Mouse (Mus musculus): ENCODE data around the gene Ccdc60.

DNA sequence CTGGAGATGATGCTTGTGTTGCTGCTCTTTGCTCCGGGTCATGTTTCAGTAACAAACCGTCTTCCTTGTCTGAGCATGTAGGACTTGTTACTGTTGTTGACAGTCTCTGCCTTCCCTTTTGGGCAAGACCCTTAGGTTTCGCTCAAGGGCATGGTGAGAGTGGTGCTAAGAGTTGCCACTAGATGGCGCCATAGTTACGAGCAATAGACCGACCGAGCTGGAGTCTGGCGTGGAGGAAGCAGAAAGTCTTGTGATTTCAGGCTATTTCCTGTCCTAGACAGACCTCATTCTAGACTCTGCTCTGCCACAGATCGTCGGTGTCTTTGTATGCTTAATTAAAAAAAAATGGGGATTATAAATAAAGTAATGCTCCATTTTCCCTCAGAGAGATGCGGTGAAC lies 165.4 kb downstream of the Ccdc60 start:
- TF ChIP-seq POLR2A (IDR thresholded peaks at IDR 0.05; ENCODE audit: extremely low read depth, insufficient read depth, low read length) (no peak), CTCF (IDR thresholded peaks at IDR 0.05; ENCODE audit: extremely low read depth, insufficient read depth, low read length) (peak; percentile 98)
